Mouse (Mus musculus) large intestine, adult 2 months (tissue): ENCODE results near the gene Tead1. TPM values are rescaled to one million over a fixed set of nuclear protein-coding genes. Genes with fewer than 3 reads are reported as not detected.
A peak's percentile ranks its signal among the peaks of the same experiment; 100 is the strongest.
"Not testable (repeated sequence)": the region's sequence is repeated elsewhere in the genome, so short reads cannot be mapped to it uniquely, and the experiment has no call there.

Experiments
- DNase-seq: peaks from one replicate; pipeline ENCODE4 v3.0.0-alpha.2; 2012; ENCODE audit warnings: low read depth, low spot score
- WGBS: fragments of 180-500 bp; shearing (Covaris S2); methylation state at CpG from one replicate; pipeline ENCODE4 v1.1.7; 2018; 5-methylcytosine and 5-hydroxymethylcytosine counted together
- polyA plus RNA-seq: library from polyadenylated mRNA; depleted of rRNA; stranded (reverse); fragments of >200 nt; gene quantifications from 2 replicates; pipeline ENCODE4 v1.2.3, GENCODE M21; 2012

Gene Tead1
- polyA plus RNA-seq, 1 experiment = 5.9 TPM

DNA sequence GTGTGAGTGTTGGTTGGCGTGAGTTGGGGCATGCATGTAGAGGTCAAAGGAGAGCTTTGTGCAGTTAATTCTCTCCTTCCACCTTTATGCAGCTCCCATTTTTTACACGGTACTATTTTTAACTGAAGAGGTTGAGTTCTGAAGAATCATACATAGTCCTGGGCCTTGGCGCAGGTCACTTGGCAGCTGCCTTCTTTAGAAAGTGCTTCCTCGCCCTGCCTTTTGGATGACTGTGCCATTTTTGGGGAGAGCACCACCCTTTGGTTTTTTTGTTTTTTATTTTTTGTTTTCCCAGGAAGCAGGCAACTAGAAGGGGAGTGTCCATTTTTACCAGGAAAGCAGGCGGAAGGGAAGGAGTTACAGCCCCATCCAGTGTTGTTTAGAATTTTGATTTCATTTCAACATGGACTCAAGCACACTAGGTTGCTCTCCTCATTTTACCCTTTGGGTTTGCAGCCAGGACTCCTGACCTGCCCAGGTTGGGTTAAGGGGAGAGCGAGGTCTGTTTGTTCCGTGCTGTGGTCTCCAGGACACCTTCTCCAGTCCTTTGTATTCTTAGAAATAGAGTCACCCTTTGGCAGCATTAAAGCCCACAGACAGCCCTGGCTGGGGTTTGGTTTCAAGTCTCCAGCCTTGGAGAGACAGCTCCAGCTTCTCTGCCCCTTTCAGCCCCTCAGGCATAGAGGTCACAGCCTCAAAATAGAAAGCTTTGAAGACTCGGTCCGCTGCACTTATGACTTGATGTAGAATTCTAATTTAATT is 193.5 kb downstream of the Tead1 start:
- DNase-seq = no peak
- 83% methylated on average over 9 of the region's 9 CpGs for WGBS

DNA sequence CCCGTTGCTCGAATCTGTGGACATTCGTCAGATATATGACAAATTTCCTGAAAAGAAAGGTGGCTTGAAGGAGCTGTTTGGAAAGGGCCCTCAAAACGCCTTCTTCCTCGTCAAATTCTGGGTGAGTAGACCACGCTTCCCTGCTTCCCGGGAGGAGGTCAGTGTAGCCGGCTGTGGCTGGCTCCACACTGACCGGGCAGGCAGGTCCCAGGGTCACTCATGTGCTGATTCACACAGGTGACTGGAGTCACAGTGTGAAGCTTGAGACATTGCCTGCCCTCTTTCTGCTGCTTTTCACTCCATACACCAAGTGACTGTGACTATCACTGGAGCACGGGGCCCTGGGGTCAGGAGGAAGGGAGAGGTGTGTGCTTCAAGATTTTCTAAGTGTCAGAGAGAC is 197.0 kb downstream of the Tead1 start:
- DNase-seq = no peak
- 95% methylated on average over 10 of the region's 10 CpGs for WGBS

DNA sequence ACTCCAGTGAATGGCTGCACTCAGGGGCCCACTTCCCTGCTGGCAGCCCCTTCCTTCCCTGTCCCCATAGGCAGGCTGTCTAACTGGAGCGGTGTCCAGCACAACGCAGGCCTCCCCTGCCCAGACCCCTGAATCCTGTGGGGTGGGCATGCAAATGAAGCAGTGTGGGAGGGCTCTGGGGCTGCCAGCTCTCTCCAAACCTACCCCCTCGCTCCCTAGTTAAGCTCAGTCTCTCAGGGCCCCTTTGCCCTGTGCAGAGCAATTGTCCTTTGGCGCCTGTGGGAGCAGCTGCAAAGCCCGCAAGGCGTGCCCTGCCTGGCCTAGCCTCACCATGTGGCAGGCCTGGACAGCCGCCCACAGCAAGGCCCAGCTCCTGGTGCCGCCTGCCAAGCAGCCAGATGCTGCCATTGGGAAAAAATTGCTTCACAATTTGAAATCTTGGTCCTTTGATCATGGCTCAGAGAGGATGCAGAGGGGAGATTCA is 204.7 kb downstream of the Tead1 start:
- WGBS = 37% methylated on average over 8 of the region's 8 CpGs
- no peak for DNase-seq

DNA sequence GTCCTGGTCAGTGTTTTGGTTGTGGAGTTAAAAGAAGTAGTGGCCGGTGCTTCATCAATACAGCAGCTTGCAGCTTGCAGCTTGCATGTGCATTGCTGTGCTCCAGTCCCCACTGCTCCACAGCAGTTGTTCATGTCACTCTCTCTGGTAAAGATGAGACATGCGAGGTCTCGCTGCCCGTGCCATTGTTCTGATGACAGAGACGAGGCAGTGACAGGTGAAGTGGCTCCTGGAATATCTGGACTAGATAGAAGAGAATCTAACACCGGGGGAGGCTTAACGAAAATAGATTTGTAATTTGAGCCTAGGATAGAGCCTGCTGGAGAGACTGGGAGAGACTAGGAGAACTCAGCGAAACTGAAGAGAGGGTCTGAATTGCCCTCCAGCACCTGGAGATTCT is 206.4 kb downstream of the Tead1 start:
- no peak for DNase-seq
- WGBS = 87% methylated on average over 8 of the region's 8 CpGs

DNA sequence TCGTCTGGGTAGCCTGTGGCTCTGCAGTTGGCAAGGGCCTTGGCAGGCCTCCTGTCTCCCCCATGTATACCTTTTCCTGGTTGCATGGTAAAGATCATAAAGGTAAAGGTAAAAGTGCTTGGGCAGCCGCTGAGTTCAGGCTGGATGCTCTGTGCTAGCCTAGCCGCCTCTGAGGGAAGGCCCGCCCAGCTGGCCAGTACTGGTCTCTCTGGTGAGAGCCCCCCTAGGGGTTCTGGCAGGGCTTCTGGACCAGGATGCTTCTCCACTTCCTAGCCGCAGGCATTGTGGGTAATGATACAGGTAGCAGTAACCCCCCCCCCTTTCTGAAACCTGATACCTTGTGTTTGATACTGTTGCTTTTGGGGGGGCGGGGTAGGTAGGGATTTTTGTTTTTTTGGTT is 212.8 kb downstream of the Tead1 start:
- DNase-seq = no peak
- WGBS = 92% methylated on average over 6 of the region's 6 CpGs

- 83% methylated on average over 5 of the region's 5 CpGs for WGBS
- DNase-seq = no peak
Measured at GRCm38 (mm10) chr7:112892595-112892994, 213.5 kb downstream of the Tead1 start.

DNA sequence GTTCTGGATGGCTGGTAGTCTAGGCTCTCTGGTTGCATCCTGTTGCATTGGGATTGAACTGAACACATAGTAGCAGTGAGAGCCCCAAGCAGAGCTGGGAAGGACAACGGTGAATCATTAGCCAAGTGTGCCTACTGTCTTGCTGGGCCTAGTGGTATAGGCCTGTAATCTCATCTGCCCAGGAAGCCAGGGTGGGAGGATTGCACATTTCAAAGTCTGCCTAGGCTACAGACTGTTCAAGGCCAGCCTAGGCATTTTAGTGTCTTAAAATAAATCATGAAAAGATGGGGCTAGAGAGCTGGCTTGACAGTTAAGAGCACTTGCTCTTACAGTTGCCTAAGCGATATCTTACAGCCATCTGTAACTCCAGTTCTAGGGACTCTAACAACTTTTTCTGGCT is 217.2 kb downstream of the Tead1 start:
- 80% methylated on average over 2 of the region's 2 CpGs for WGBS

DNA sequence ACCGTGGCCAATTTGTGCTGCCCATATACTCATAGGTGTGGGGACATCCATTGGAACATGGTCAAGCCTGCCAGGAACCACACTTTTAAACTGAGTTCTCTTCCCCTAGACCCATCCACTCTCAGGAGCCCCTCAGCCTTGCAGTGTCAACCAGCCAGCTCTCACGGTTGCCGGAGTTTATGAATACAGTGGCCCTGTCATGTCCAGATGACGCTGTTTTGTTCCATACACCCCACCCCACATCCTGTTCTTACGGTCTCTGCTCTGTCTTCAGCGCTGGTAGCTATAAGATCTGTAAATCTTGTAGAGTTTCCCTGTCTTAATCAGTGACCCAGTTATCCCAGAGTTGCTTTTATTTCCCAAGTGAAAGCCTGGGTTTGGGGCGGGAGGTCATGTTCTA is 222.6 kb downstream of the Tead1 start:
- 95% methylated on average over 7 of the region's 7 CpGs for WGBS
- DNase-seq = no peak

More for the DNA sequence above, 217.2 kb downstream of the Tead1 start:
- no peak for DNase-seq

- WGBS = 86% methylated on average over 5 of the region's 5 CpGs
- no peak for DNase-seq
Measured at GRCm38 (mm10) chr7:112906848-112907247, 227.7 kb downstream of the Tead1 start.

GRCm38 (mm10) chr7:112907468-112907867 is 228.3 kb downstream of the Tead1 start:
- 89% methylated on average over 2 of the region's 2 CpGs for WGBS
- DNase-seq = no peak

- no peak for DNase-seq
- 83% methylated on average over 10 of the region's 10 CpGs for WGBS
Measured at GRCm38 (mm10) chr7:112909164-112909563, 230.0 kb downstream of the Tead1 start.

- DNase-seq = no peak
- WGBS = 83% methylated on average over 3 of the region's 3 CpGs
Measured at GRCm38 (mm10) chr7:112912969-112913368, 233.9 kb downstream of the Tead1 start.

DNA sequence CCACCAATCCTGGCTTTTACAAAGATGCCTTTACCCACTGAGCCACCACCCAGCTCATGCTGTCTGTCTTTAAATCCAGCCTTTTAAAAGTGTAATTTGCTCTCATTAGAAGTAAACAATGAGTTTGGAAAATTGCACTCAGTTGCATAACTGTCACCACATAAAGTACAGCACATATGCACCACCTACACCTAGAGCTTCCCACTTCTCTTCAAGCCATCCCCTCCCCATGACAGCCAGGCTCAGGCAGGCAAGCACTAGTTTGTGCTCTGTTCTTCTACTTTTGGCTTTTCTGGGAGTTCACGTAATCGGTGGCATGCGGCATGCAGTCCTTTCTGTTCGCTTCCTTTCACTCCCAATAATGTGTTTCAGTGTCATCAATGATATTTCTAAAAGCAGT is 236.5 kb downstream of the Tead1 start:
- no peak for DNase-seq
- WGBS = 92% methylated on average over 4 of the region's 4 CpGs

- no peak for DNase-seq
- WGBS = 60% methylated on average over 10 of the region's 10 CpGs
Measured at GRCm38 (mm10) chr7:112917613-112918278, 238.6 kb downstream of the Tead1 start.

- 45% methylated on average over 22 of the region's 22 CpGs for WGBS
- no peak for DNase-seq
Measured at GRCm38 (mm10) chr7:112918279-112918991, 239.3 kb downstream of the Tead1 start.

DNA sequence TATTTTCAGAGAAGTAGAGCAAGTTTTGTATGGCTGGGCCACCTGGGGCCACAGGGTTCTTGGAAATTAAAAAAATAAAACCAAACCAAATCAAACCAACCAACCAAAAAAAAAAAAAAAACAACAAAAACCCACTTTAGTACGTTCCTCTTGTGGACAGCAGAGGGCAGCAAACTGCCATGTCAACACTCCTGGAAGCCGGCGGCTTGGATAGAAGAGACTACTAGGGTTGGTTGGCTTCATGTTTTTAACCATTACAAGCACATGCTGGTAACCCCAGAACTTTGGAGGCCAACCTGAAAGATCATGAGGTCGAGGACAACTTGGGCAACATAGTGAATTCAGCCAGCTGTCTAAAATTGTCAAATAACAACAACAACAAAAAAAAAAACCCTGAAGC is 240.7 kb downstream of the Tead1 start:
- DNase-seq = peak; percentile 28
- 4% methylated on average over 4 of the region's 4 CpGs for WGBS

- WGBS = 62% methylated on average over 4 of the region's 4 CpGs
- no peak for DNase-seq
Measured at GRCm38 (mm10) chr7:112922801-112923200, 243.7 kb downstream of the Tead1 start.

DNA sequence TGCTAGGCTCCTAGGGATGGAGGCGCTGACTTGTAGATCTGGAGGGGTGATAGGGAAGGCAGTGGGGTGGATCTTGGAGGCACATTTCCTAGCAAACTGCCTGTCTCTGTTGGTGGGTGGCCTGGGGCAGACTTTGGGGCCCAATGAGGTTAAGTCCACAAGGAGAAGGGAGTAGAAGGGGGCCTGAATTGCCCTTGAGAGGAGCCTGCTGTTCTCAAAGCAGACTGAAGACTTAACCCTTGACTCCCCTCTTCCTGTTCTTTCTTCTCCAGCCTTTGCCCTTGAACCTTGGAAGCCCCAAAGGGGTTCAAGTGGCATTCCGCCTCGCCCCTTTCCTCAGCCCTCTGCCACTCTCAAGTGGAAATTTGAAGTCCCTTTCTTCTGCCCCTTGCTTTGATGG is 244.6 kb downstream of the Tead1 start:
- WGBS = 86% methylated on average over 3 of the region's 3 CpGs
- no peak for DNase-seq

GRCm38 (mm10) chr7:112930669-112931068 is 251.6 kb downstream of the Tead1 start:
- DNase-seq = no peak
- WGBS = 13% methylated on average over 7 of the region's 7 CpGs

DNA sequence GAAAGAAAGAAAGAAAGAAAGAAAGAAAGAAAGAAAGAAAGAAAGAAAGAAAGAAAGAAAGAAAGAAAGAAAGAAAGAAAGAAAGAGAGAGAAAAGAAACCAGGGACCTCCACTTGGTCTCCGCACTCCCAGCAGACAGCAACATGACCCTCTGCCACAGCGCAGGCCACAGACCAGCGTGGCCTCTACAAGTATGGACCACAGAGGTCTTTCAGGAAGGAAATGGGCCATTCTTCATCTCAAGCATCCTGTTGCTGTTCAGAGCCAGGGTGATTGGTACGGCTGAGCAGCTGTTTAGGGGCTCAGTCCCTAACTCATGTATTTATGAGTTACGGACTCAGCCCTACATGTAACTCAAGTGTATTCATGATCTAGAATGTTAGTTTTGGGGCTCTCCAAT is 256.8 kb downstream of the Tead1 start:
- not testable (repeated sequence) for DNase-seq
- WGBS = 78% methylated on average over 5 of the region's 5 CpGs

GRCm38 (mm10) chr7:112937089-112937488 is 258.0 kb downstream of the Tead1 start:
- WGBS = 86% methylated on average over 8 of the region's 8 CpGs
- DNase-seq = no peak
